Mouse (Mus musculus) thymus, adult 2 months (tissue): ENCODE measurements around the gene Gm12355.

ENCODE experiments used
- CTCF ChIP-seq: fragments of 200-500 bp; IDR thresholded peaks from 2 replicates; pipeline ENCODE4 v1.5.1; 2012; ENCODE audit warnings: mild to moderate bottlenecking, control low read depth, low read length, moderate library complexity, borderline replicate concordance; ENCODE audit not compliant: control insufficient read depth, poor library complexity, insufficient read depth; ENCODE audit errors: extremely low read depth
- POLR2A ChIP-seq: fragments of 200-500 bp; IDR thresholded peaks from 2 replicates; pipeline ENCODE4 v1.6.1; 2012; ENCODE audit warnings: mild to moderate bottlenecking, low read length, control low read depth, moderate library complexity; ENCODE audit not compliant: control insufficient read depth, poor library complexity, insufficient read depth; ENCODE audit errors: extremely low read depth

- no peak for TF ChIP-seq CTCF
- TF ChIP-seq POLR2A: no peak
Observed at GRCm38 (mm10) chr11:98644757-98645156, 19.3 kb upstream of the Gm12355 start.
